Mouse (Mus musculus): ENCODE results near the gene Gm21852.
"Not testable (repeated sequence)": the region's sequence is repeated elsewhere in the genome, so short reads cannot be mapped to it uniquely, and the experiment has no call there.

The Gm21852 gene

GRCm38 (mm10) chrY:40651896-40652295 lies at the start of gene Gm21852:
Gene Gm21852 (minus strand): TSS chrY:40651996.
- not testable (repeated sequence) for DNase-seq

All from thymus, postnatal 25 days (tissue).